ENCODE assay signal across 13 mouse cellular contexts in the genomic region with DNA sequence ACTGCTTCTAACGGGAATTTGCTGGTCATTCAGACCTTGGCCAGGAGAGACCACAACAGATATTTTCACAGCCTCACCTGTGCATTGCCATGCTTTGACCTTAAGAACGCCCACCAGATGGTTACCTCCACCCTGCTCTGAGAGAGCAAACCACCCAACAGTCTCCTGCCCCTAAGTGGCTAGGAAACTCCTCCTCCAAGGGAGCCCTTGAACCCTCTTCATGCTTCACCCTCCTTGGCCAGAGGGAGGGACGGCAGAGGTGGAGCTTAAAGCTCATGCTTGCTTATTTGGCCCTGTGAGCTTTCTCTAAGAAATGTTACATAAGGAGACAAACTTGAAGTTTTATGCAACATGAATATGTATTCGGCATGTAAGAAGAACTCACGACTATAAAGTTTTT.
"Had no signal": no experiment of that assay in that cellular context is flagged by ENCODE, and none has a peak within 500 bp of the region (broad histone marks: within the 10 kb centered on the region; RNA-seq: fewer than 3 reads in every experiment).

No protein-coding gene starts in this region.

- DNase-seq: kidney, adult 18-20 months; layer of hippocampus, adult 9-11 months; layer of hippocampus, postnatal 36 days; right cerebral cortex, postnatal 14 days; thymus, adult 2 months; thymus, postnatal 25 days had no signal

- H3K4me2 ChIP-seq: limb, embryonic 15.5 days; liver, embryonic 12.5 days; midbrain, embryonic 12.5 days; stomach, embryonic 15.5 days had no signal

- H3K4me3 ChIP-seq: limb, embryonic 15.5 days; liver, embryonic 12.5 days; megakaryocyte, embryonic 14.5 days; midbrain, embryonic 12.5 days; stomach, embryonic 15.5 days had no signal

- H3K36me3 ChIP-seq: limb, embryonic 15.5 days; liver, embryonic 12.5 days; midbrain, embryonic 12.5 days; stomach, embryonic 15.5 days had no signal

- ATAC-seq: liver, embryonic 12.5 days; midbrain, embryonic 16.5 days had no signal

- H3K9ac ChIP-seq: limb, embryonic 15.5 days; liver, embryonic 12.5 days; midbrain, embryonic 12.5 days; stomach, embryonic 15.5 days had no signal

- H3K4me1 ChIP-seq: limb, embryonic 15.5 days; liver, embryonic 12.5 days; megakaryocyte, embryonic 14.5 days; stomach, embryonic 15.5 days had no signal

- H3K27ac ChIP-seq: limb, embryonic 15.5 days; liver, embryonic 12.5 days; macrophage; midbrain, embryonic 12.5 days; stomach, embryonic 15.5 days had no signal

- H3K9me3 ChIP-seq: limb, embryonic 15.5 days; liver, embryonic 12.5 days; stomach, embryonic 15.5 days had no signal

- H3K27me3 ChIP-seq: limb, embryonic 15.5 days; liver, embryonic 12.5 days; midbrain, embryonic 12.5 days; stomach, embryonic 15.5 days had no signal
